Mouse (Mus musculus) layer of hippocampus, postnatal 10 days (tissue): ENCODE data around the gene Astl. TPM values are rescaled to one million over a fixed set of nuclear protein-coding genes. Genes with fewer than 3 reads are reported as not detected.

Experiments used
- DNase-seq, 2 experiments: peaks; one replicate each; pipeline ENCODE4 v3.0.0; 2021; ENCODE audit warnings: low spot score in 2 of 2
- total RNA-seq, 2 experiments: library from RNA; stranded (reverse); gene quantifications; 2 replicates each; pipeline ENCODE4 v1.2.3; 2021

Gene Astl
- total RNA-seq, 2 experiments from 2014 or later = not detected

DNA sequence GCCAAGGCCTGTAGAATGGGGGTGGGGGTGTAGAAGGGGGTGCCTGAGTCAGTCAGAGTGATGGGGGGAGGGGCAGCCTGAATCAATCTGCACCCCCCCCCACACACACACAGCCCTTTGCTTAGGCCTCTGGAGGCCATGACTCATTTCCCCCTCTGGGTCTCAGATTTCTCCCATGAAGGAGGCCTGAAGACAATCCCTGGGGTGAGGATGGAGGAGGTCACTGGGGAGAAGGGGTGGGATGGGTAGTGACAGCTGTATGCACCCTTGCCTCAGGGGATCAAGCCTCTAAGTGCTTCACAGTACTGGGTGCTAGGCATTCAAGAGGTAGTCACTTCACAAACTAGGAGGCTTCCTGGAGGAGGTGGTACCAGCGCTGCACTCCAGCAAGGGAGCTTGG lies 14.8 kb upstream of the Astl start:
- DNase-seq = no peak

GRCm38 (mm10) chr2:127324456-127324855 lies 14.0 kb upstream of the Astl start:
- DNase-seq = no peak

DNA sequence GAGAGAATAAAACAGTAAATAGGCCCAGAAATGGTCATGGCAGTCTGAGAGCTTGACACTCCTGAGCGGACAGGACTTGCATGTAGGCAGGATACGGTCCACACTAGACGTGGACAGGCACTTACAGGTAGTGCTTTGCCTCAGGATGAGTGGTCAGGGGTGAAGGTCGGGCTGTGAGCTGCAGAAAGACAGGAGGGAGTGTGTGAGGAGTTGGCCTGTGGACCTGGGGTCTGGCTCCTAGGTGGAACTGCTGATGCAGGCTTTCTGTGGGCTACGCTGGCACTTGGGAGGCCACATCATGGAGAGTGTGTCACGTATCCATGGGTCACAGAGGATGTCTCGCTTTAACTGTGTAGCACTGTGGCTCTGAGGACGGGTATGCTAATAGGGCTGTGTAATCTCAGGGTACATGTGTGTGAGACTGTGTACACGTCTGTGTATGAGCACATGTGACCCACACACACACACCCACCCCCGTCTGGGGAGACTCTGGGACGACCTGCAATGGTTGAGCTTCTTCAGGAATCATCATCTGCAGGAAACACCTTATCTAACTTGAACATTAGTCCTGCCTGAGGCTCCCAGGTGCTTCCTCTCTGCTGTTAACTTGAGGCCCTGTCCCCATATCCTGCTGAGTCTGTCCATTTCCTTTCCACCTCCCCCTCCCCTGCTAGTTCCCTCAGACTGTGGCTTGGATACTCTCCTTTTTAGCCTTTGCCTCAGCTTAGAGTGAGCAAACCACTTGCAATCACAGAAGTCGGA lies 10.2 kb upstream of the Astl start:
- DNase-seq = no peak

DNA sequence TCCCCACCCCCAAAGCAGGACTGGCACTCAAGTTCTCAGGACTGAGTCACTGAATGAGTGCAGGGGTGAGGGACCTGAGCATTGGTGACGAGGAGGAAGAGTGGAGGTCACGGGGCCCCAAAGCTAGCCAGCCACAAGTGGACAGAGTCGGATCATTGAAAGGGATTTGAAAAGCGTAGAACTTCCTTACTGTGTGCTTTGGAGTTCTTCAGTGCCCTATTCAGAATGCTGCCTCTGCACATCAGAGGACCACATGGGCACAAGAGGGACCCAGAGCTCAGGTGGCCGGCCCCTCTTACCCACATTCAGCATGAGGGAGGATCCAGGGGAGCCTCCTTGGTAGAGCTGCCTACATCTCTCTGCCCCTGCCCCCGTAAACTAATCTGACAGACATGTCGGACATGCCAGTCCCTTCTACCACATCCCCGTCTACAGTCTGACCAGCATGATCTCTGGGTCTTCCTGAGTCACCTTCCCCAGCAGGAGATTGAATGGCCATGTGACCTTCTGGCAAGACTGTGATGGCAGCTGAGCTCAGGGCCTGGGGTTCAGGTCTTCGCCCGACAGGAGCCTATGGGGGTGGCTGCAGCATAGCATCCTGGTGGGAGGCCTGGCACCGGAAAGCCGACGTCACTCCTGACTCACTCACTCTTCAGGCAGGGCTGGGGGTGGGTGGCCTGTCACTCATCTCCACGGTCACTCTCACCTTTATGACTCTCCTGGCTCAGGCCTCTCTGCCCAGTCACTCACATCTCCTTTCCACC lies 5.5 kb upstream of the Astl start:
- DNase-seq = no peak

DNA sequence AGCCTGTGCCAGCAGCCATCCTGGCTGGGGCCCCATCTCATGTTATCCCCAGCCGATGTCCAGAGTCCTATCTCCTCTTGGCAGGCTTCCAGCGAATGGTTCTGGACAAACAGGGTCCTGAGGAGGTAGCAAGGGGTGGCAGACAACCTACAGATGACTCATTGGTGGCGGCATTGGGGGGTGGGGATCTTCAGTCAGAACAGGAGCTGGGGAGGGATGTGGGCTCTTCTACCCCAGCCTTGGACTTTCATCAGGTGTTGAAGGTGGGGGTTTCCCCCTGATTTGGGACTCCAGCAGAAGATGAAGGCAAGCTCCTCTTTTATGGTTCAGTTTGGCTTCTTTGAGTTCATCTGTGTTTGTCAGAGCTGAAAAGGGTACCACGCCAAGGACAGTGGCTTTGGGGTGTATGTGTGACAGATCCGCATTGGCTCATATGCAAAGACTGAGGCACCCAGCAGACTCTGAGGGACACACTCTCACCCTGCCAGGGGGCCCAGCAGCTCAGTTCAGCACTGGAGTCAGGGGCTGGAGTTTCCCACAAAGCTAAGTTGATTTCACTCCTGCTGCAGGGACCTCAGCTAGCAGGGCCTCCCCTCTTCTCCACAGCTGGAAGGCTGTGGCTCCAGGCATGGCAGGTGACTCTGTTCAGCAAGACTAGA lies 4.4 kb upstream of the Astl start:
- no peak for DNase-seq

DNA sequence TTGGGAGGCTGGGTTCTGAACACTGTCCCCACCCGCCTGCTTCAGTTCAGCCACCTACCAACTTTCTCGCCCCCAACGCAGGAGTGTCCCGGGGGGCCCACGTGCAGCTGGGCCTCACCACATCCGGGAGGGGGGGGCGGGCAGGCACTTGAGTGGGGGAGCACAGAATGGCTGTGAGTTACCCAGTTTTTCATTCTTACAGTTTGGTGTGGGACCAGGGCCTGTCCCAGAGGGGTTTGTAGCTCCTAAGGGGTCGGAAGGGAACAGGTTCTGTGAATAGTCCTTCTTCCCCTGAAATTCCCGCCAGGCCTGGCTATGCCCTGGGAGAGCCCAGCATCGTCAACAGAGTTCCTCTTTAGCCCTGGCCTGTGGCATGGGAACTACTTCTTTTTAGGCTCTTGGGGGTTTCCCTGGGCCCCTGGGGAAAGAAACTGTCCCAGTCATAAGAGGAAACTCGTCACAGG lies 3.3 kb upstream of the Astl start:
- DNase-seq = no peak

GRCm38 (mm10) chr2:127335767-127336496 lies 2.5 kb upstream of the Astl start, which contains the start of gene Dusp2:
Dusp2 (plus strand) TSS chr2:127336159.
- peak; percentile 60 to 74 for DNase-seq

GRCm38 (mm10) chr2:127336497-127336832 lies 2.0 kb upstream of the Astl start:
- DNase-seq = no peak

DNA sequence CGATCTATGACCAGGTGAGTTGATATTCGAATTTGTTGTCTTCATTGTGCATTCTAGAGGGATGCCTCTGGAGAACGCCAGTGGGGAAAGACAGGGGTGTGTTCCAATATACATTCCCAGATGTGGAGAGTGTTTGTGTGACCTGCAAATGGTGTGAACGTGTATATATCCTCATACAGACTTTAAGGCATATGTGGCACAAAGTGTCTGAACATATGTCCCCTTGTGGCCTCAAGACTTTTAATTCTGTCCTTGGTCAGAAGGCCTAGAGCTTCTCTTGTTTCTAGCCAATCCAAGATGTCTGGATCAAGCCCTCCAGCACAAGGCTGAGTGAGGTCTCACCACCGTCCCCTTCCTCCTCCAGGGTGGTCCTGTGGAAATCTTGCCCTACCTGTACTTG lies 1.6 kb upstream of the Astl start:
- DNase-seq = no peak

DNA sequence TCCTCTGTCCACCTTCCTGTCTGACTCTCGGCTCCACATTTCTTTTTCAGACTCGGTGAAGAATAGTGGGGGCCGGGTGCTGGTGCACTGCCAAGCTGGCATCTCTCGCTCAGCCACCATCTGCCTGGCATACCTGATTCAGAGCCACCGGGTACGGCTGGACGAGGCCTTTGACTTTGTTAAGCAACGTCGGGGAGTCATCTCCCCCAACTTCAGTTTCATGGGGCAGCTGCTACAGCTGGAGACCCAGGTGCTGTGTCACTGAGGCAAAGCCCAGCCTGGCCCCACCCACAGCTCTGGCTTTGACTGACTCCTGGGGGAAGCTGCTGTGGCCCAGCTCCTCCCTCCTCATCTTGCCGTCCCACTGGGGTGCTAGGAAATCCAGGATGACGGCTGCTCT lies 908 bp upstream of the Astl start:
- DNase-seq = no peak

DNA sequence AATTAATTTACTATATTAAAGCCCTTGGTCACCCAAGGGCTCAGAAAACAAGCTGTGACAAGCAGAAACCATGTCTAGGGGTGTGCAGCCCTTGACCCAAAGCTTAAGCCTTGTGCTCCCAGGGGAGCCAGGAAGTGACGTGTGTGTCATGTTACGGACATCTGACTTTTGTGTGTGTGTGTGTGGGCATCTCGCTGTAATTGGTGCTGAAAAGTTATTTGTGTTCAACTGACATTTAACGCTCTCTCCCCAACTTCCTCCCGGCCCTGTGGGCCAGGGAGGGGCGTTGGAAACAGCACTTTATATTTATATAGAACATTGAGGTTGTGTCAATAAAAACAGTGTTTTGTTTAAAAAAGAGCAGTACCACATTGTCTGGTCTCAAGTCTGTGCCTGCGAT lies 427 bp upstream of the Astl start:
- no peak for DNase-seq

GRCm38 (mm10) chr2:127338833-127339232 lies 394 bp downstream of the Astl start:
- no peak for DNase-seq

DNA sequence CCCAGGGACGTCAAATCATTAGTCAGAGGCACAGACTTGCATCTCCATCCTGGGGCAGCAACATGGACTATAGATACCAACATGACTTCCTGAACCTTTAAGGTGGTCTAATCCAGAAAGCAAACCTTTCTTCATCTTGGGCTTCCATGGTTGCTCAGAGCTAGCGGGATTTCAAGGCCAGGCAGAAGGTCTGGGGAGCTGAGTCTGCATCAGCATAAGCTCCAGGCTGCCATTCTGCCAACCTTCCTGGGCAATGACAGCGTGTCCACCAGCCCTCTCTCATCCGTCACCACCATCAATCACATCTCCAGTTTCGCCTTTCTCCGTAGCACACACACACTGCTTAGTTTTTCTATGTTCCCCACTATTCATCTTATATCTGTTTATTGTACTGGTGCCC lies 823 bp downstream of the Astl start:
- DNase-seq = no peak

DNA sequence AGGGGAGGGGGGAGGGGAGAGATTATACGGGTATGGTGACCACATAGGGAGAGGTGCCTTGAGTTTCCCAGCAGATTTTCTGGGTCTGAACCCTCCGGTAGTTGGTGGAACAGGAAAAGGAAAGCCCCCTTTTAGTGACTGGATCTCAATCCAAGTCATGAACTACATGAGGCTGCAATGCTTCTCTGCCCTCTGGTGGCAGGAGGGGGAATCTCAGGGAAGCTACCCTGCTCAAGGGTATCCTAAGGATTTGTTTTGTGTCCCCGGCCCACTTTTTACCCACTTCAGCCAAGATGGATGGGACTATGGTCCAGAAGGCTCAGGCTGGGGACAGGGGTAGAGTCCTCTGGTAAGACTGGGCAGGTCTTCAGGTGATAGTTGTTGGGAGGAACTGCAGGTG lies 2.7 kb downstream of the Astl start:
- DNase-seq = peak; percentile 58 to 64

GRCm38 (mm10) chr2:127346334-127346733 lies 7.9 kb downstream of the Astl start:
- no peak for DNase-seq

GRCm38 (mm10) chr2:127347147-127347985 lies 8.9 kb downstream of the Astl start:
- no peak for DNase-seq

DNA sequence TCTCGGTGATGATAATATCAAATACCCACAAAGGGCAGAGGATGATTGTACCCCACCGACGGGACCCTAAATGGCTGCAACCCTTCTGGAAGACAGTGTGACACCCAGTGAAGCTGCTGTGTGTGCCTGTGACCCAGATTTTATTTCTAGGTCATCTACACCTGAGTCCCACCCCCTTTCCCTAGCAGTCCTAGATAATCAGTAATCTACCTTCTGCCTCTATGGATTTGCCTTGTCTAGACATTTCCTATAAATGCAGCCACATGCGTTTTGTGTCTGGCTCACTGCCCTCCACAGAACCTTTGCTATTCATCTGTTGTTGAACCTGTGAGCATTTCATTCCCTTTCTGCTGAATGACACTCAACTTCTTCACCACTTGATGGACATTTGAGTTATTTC lies 15.4 kb downstream of the Astl start:
- no peak for DNase-seq

GRCm38 (mm10) chr2:127362459-127363281 lies 24.2 kb downstream of the Astl start, which contains the start of gene Adra2b:
Adra2b (plus strand) TSS chr2:127363208.
- DNase-seq = peak; percentile 89 to 92

DNA sequence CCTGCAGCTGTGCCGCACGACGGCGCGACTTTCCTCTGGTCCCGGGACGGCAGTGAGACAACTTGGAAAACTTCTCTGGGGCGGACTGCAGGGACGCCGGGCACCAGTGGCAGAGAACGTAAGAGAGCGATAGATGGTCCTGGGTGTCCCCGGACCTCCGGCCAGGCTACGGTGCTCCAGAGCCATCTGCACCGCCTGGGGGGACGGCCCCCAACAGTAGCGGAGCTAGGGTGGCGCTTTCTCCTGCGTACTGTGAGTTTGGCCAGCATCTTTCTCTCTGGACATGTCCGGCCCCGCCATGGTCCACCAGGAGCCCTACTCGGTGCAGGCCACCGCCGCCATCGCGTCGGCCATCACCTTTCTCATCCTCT lies 24.8 kb downstream of the Astl start:
- no peak for DNase-seq

- no peak for DNase-seq
These were observed 25.3 kb downstream of the Astl start for GRCm38 (mm10) chr2:127363696-127364095.
